Mouse (Mus musculus): ENCODE data around the gene Ccdc163.

The Ccdc163 gene

DNA sequence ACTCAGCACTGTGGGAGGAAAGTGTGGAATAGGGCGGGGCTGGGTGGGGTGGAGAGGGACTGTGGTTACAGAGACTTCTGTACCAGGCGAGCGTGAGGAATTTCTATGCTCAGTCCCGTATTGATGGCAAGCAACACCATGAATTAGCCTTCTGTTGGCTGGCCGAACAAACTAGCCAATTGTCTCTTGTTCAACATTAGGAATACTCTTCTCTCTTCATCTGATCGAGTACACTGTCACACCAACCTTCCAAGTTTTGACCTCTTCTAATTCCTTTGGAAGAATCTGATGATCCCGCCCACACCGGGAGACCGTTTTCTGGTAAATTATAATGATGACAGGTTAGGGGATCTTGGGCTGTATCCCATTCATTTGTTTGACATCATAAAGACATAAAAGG, 643 bp upstream of the Ccdc163 start:
- peak; percentile 19 for DNase-seq

- no peak for DNase-seq
These were observed 582 bp downstream of the Ccdc163 start for GRCm38 (mm10) chr4:116708791-116709390.

DNA sequence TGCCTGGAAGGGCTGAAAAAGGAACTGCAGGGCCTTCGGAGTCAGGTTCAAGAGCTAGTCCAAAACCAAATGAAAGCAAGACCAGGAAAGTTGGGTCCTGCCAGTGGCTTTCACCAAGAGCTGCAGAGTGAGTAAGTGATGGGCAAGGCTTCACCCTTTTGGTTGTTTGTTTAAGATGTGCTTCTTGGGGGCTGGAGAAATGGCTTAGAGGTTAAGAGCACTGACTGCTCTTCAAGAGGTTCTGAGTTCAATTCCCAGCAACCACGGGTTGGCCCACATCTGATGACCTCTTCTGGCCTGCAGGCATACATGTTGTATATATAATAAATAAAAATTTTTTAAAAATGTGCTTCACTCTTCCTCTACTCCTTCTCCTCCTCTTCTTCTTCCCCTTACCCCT, 1.8 kb downstream of the Ccdc163 start:
- no peak for DNase-seq

GRCm38 (mm10) chr4:116712536-116712935, 4.2 kb downstream of the Ccdc163 start:
- DNase-seq = no peak

- DNase-seq = peak; percentile 78
These were observed 11.1 kb downstream of the Ccdc163 start for GRCm38 (mm10) chr4:116719396-116719795.

DNA sequence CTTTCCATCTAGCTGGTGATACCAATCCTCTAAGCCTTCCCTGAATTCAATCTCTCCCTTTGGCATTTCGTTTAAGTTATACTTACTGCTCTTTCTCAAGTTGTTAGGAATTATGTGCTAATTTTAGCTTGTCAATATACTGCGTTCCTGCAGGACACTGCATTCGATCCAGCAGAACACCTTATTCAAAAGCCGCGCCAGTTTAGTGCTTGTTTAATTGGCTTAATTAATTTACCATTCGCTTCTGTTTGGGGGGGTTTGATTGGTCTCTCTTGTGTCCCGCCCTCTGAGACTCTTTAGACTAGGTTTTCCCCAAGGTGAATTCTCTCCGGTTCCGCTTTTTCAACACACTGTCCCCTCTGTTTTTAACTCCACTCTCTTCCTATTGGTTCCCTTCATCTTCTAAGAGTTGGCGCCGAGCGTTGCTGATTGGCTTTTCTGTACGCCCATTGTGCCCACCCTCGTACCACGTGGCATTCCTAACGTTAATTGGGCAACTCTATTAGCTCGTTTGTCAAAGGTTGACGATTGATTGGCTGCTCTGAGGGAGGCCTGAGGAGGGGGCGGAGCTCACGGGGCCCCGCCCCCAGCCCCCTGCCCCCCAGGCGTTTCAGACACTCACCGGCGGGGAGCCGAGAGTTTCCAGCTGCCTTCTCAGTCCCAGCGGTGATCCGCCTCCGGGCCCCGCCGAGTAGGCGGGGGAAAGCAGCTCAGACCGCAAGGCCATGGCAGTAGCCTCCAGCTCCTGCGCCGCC, 12.2 kb downstream of the Ccdc163 start, which contains the start of gene Tesk2:
Gene Tesk2, plus strand, starts transcription at position 606 of the 755 bp plus-strand sequence.
- DNase-seq = peak; percentile 96

GRCm38 (mm10) chr4:116721098-116721628, 12.9 kb downstream of the Ccdc163 start:
- DNase-seq = no peak

DNA sequence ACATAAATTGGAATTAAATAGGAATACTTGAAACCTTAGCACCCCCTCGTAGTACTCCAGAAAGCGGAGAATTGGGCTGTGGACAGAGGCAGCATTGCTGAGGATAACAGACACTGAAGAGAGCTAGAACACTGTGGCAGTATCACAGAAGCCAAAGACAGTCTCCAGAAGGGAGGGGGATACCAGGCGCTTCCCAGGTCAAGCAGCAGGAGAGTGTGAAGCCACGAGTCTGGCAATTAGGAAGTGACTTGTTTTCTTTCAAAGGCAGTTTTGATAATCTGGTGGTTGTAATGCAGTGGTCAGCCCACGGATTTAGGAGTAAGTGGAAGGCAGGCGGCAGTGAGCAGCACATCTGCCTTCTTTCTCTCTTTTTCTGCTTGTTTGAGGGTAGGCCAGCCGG, 13.9 kb downstream of the Ccdc163 start:
- no peak for DNase-seq

- no peak for DNase-seq
These were observed 17.1 kb downstream of the Ccdc163 start for GRCm38 (mm10) chr4:116725444-116725843.

DNA sequence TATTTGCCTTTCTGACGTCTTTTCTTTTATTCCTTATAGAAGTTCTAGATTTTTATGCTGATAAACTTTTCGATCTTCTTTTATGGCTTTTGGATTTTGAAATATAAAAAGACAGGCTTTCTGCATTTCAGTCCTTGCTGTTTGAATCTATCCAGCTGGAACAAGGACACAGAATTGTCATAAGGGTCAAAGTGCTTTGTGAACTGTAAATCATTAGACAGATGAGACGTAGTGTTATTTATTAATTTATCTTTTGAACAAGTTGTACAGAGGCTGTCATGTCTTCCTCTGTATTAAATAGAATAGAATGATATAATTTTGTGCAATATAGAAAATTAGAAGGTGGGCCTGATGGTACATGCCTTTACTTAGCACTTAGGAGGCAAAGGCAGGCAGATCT, 19.1 kb downstream of the Ccdc163 start:
- no peak for DNase-seq

- DNase-seq = no peak
These were observed 21.2 kb downstream of the Ccdc163 start for GRCm38 (mm10) chr4:116729532-116729931.

- DNase-seq = no peak
These were observed 22.8 kb downstream of the Ccdc163 start for GRCm38 (mm10) chr4:116731077-116731476.

DNA sequence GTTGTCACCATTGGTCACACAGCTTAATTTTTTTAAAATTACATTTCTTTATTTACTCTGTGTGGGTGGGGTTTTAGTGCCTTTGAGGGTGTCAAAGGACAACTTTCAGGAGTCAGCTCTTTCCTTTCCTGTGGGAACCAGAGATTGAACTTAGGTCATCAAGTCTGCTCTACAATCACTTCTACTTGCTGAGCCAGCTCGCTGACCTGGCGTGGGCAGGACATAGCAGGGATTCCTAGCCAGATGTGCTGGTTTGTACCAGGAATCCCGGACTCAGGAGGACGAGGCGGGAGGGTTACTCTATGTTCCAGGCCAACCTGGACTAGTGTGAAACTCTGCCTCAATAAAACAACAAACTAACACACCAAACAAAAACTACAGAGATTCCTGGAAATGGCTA, 24.0 kb downstream of the Ccdc163 start:
- no peak for DNase-seq

- no peak for DNase-seq
These were observed 26.7 kb downstream of the Ccdc163 start for GRCm38 (mm10) chr4:116734996-116735395.

DNA sequence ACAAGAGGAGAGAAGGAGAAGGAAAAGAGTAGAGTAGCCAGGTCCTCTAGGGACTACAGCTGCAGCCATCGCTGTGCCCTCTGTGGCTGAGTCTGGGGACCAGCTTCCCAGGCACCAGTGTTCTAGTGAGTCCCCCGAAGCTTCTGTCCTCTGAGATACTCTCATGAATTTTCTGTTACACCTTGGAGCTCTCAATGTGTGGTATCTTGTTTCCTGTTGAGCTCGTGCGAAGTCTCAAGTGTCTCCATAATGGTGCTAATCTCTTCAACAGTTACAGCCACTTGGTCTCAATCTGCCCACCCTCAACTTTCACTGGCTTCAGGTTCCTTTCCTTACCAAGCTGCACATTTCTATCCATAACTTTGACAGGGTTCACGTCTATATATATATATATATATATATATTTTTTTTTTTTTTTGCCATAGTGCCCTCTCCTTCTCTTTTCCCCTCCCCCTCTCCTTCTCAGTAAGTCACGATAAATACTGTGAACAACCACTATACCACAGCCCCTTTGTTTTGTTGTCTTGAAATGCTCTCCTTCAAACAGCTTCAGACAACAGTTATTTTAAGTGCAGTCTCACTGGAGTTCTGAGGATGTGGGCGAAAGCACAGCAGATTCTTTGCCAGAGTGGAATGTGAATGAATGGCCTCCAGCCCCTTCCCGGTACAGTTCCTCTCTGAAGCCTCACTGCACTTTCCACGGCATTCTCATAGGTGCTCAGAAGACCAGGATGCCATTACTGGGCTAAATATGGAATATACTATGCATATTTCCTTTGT, 30.9 kb downstream of the Ccdc163 start:
- no peak for DNase-seq

DNA sequence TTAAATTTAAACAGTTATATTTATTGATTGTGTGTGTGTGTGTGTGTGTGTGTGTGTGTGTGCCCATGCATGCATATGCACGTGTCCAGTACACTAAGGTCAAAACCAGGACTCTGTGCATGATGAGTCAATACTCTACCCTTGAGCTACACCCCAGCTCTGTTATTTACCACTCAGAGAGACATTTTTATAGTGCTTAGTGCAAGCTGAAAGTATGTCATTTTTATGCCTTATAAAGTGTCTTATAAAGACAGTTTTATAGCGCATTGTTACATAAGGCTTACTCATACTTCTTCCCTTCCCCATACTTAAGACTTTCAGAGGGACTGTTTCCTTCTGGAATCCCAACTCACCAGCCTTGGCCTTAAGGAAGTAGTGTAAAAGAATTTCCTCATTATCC, 41.4 kb downstream of the Ccdc163 start:
- no peak for DNase-seq

GRCm38 (mm10) chr4:116761914-116762313, 53.6 kb downstream of the Ccdc163 start:
- DNase-seq = no peak

DNA sequence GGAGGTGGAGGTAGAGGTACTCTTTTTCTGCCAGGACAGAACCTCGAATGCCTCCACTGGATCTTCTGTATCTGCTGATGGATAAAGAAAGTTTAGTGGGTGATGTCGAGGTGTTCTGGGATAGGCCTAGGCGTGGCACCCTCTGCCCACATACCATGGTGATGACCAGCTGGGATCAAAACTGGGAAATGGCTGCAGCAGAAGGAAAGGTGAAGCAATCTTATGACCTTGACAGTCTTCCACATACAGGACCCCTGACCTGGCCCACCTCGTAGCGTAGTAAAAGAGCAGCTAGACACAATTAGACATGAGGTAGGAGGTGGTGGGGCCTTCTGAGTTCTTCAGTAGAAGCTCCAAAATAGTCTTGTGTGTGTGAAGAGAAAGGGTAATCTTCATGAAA, 55.7 kb downstream of the Ccdc163 start:
- no peak for DNase-seq

- no peak for DNase-seq
These were observed 60.2 kb downstream of the Ccdc163 start for GRCm38 (mm10) chr4:116768510-116768909.

- no peak for DNase-seq
These were observed 60.8 kb downstream of the Ccdc163 start for GRCm38 (mm10) chr4:116769060-116769459.

GRCm38 (mm10) chr4:116776391-116776790, 68.1 kb downstream of the Ccdc163 start:
- no peak for DNase-seq

DNA sequence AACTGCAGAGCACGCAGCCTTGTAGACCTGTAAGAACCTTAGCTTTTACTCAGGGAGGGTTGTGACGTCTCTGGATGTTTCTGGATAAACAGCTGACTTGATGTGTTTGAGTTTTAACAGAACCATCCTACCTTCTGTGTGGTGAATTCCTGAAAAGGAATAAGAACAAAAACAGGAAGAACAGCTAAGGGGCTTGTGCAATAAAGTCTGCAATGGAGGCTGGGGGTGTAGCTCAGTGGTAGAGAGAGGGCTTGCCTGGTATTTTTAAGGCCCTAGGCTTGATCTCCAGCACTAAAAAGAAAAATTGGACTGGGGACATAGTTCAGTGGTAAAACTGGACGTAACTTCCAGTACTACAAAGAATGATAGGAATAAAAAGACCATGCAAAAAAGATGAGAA, 68.8 kb downstream of the Ccdc163 start:
- no peak for DNase-seq

DNA sequence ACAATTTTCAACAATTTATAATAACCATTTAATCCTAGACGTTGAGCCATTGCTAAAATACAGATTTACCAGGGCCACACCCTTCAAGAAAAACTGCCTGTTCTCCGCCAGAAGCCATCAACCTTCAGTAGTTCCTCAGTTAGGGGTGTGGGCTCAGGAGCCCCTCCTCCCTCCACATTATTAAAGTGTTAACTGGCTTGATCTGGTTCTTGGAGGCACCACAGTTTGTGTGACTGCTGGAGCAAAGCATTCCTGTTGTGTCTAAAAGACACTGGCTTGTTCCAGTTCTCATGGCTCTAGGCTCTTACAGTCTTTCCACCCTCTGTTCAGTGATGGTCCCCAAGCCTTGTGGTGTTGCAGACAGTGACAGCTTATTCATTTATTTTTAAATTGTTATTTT, 72.2 kb downstream of the Ccdc163 start:
- DNase-seq = no peak

DNA sequence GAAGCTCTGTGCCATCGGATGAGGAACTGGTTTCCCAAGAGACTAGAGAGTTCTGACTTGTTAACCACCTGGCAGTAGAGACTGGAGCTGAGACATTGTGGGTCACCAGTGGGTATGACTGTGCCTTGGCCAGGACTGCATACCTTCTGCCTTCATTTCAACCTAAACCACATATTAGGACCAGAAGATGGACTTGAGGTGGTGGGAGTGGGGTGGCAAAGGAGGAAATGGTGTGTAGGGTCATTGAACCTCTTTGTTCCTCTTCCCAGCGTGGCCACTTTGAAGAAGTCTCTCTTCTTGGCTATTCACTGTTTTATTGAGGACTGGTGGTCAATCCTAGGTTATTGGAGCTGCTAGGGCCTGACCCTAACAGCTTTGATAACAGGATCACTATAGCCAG, 73.1 kb downstream of the Ccdc163 start:
- no peak for DNase-seq

Data from right cerebral cortex, adult 18-20 months (tissue).